Mouse (Mus musculus): ENCODE results near the gene Xcl1. TPM values are rescaled to one million over a fixed set of nuclear protein-coding genes. Genes with fewer than 3 reads are reported as not detected.

The Xcl1 gene
- polyA plus RNA-seq, 1 experiment from 2014 or later, result 0.46 TPM

GRCm38 (mm10) chr1:164896211-164897145 is 38.8 kb downstream of the Xcl1 start:
- ATAC-seq, result peak; percentile 32; the same call in 1 of the 2 replicates
- WGBS, result 39% methylated on average over 16 of the region's 16 CpGs

DNA sequence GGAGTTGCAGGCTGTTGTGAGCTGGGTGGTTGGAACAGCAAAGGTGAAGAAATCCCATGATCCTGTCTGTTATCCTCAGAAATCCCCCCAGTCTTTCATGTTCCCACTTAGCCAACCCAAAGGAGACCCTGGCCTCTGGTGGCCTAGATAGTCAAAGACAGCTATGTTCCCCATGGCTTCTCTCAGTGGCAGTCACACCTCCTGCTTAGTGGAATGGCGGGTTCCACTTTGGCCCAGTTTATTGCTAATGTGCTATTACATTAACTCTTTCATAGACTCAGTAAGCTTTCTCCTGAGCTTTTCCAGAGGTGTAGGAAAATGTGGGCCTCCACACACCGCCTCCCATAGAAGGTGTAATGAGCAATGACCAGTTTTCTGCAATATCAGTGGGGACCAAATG is 39.5 kb downstream of the Xcl1 start:
- H3K4me2 ChIP-seq (ENCODE audit: low read depth, low read length), result no peak overlapping the region
- H3K27ac ChIP-seq (ENCODE audit: low read length), result peak overlapping the region; percentile 60; the same call in 1 of the 2 replicates
- no peak overlapping the region for H3K9ac ChIP-seq (ENCODE audit: low read depth, low read length)
- H3K4me1 ChIP-seq (ENCODE audit: control insufficient read depth, insufficient read depth, low read length), result peaks cover 21% of the 10 kb centered on the region
- H3K4me3 ChIP-seq (ENCODE audit: low read length), result no peak overlapping the region
- no peaks in the 10 kb centered on the region for H3K27me3 ChIP-seq (replicated peaks; ENCODE audit: control insufficient read depth, insufficient read depth, low read length)
- no peaks in the 10 kb centered on the region for H3K9me3 ChIP-seq (ENCODE audit: control insufficient read depth, low read length)
- 0 out of 2 replicates have a peak, but pooled peaks have one; percentile 1 for ATAC-seq
- WGBS, result 61% methylated on average over 2 of the region's 2 CpGs
- H3K36me3 ChIP-seq (ENCODE audit: control insufficient read depth, insufficient read depth, low read length), result no peaks in the 10 kb centered on the region

More at GRCm38 (mm10) chr1:164896211-164897145, 38.8 kb downstream of the Xcl1 start:
- Histone ChIP-seq H3K36me3 (ENCODE audit: control insufficient read depth, insufficient read depth, low read length) (no peaks in the 10 kb centered on the region), H3K4me1 (ENCODE audit: control insufficient read depth, insufficient read depth, low read length) (peaks cover 21% of the 10 kb centered on the region), H3K27ac (ENCODE audit: low read length) (peak overlapping the region; percentile 60), H3K4me2 (ENCODE audit: low read depth, low read length) (peak overlapping the region; percentile 34), H3K9me3 (ENCODE audit: control insufficient read depth, low read length) (no peaks in the 10 kb centered on the region), H3K4me3 (ENCODE audit: low read length) (no peak overlapping the region), H3K27me3 (replicated peaks; ENCODE audit: control insufficient read depth, insufficient read depth, low read length) (no peaks in the 10 kb centered on the region), H3K9ac (ENCODE audit: low read depth, low read length) (no peak overlapping the region)

DNA sequence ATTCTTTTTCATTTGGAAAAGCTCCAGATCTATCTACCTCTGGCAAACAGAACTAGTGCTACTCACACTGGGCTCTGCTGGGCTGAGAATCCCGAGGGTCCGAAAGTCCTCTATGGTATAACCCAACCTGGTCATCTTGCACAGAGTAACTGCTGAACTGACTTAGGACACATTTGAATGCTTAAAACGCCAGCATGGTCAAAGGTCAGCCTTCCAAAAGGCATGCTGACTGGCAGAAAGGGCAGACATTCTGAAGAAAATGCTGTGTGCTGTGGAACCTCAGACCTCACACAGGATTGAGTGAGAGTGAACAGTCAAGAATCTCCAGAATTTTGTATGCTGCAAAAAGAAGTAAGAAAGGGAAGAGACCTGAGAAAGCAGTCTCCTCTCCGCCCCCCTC is 45.0 kb downstream of the Xcl1 start:
- Histone ChIP-seq H3K27ac (ENCODE audit: low read length) (peak overlapping the region; percentile 8; the same call in 1 of the 2 replicates), H3K4me3 (ENCODE audit: low read length) (no peak overlapping the region), H3K9ac (ENCODE audit: low read depth, low read length) (no peak overlapping the region), H3K4me1 (ENCODE audit: control insufficient read depth, insufficient read depth, low read length) (peaks cover 4% of the 10 kb centered on the region; the same call in 1 of the 2 replicates), H3K9me3 (ENCODE audit: control insufficient read depth, low read length) (no peaks in the 10 kb centered on the region), H3K27me3 (replicated peaks; ENCODE audit: control insufficient read depth, insufficient read depth, low read length) (no peaks in the 10 kb centered on the region), H3K4me2 (ENCODE audit: low read depth, low read length) (no peak overlapping the region), H3K36me3 (ENCODE audit: control insufficient read depth, insufficient read depth, low read length) (no peaks in the 10 kb centered on the region)
- WGBS, result 61% methylated on average over 4 of the region's 4 CpGs
- ATAC-seq, result no peak; the same call in 1 of the 2 replicates

- Histone ChIP-seq H3K4me3 (ENCODE audit: low read length) (no peak overlapping the region), H3K4me1 (ENCODE audit: control insufficient read depth, insufficient read depth, low read length) (peaks cover 4% of the 10 kb centered on the region; the same call in 1 of the 2 replicates), H3K9me3 (ENCODE audit: control insufficient read depth, low read length) (no peaks in the 10 kb centered on the region), H3K27ac (ENCODE audit: low read length) (no peak overlapping the region), H3K9ac (ENCODE audit: low read depth, low read length) (no peak overlapping the region), H3K4me2 (ENCODE audit: low read depth, low read length) (no peak overlapping the region), H3K36me3 (ENCODE audit: control insufficient read depth, insufficient read depth, low read length) (no peaks in the 10 kb centered on the region), H3K27me3 (replicated peaks; ENCODE audit: control insufficient read depth, insufficient read depth, low read length) (no peaks in the 10 kb centered on the region)
- 67% methylated on average over 6 of the region's 6 CpGs for WGBS
- no peak for ATAC-seq
These were observed 46.8 kb downstream of the Xcl1 start for GRCm38 (mm10) chr1:164888563-164888962.

- no peak for ATAC-seq
- WGBS, result 76% methylated on average over 2 of the region's 2 CpGs
- H3K27ac ChIP-seq (ENCODE audit: low read length), result no peak overlapping the region
These were observed 47.6 kb downstream of the Xcl1 start for GRCm38 (mm10) chr1:164887775-164888174.

DNA sequence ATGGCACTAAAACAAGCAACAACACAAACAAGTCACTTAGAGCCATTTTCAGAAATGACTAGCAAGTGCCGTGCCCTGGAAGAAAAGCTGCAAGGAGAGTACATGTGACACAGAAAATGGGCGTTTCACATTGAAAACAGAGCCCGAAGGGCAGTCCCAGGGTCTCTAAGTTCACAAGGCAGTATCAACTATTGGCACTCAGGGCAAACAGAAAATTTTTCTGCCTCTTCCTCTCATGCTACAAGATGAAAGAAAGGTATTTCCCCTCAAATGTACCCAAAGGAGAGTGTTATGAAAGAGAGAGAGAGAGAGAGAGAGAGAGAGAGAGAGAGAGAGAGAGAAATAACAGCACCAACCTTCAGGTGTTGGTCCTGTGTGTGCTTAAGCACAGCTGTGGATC is 53.4 kb downstream of the Xcl1 start:
- ATAC-seq, result no peak
- Histone ChIP-seq H3K9me3 (ENCODE audit: control insufficient read depth, low read length) (no peaks in the 10 kb centered on the region), H3K4me1 (ENCODE audit: control insufficient read depth, insufficient read depth, low read length) (no peaks in the 10 kb centered on the region), H3K27me3 (replicated peaks; ENCODE audit: control insufficient read depth, insufficient read depth, low read length) (no peaks in the 10 kb centered on the region), H3K27ac (ENCODE audit: low read length) (no peak overlapping the region), H3K4me2 (ENCODE audit: low read depth, low read length) (no peak overlapping the region), H3K9ac (ENCODE audit: low read depth, low read length) (no peak overlapping the region), H3K36me3 (ENCODE audit: control insufficient read depth, insufficient read depth, low read length) (no peaks in the 10 kb centered on the region), H3K4me3 (ENCODE audit: low read length) (no peak overlapping the region)
- 72% methylated on average over 3 of the region's 3 CpGs for whole genome bisulfite sequencing

More at GRCm38 (mm10) chr1:164887775-164888174, 47.6 kb downstream of the Xcl1 start:
- Histone ChIP-seq H3K9ac (ENCODE audit: low read depth, low read length) (no peak overlapping the region), H3K4me3 (ENCODE audit: low read length) (no peak overlapping the region), H3K9me3 (ENCODE audit: control insufficient read depth, low read length) (no peaks in the 10 kb centered on the region), H3K36me3 (ENCODE audit: control insufficient read depth, insufficient read depth, low read length) (no peaks in the 10 kb centered on the region), H3K27me3 (replicated peaks; ENCODE audit: control insufficient read depth, insufficient read depth, low read length) (no peaks in the 10 kb centered on the region), H3K4me2 (ENCODE audit: low read depth, low read length) (no peak overlapping the region), H3K4me1 (ENCODE audit: control insufficient read depth, insufficient read depth, low read length) (peaks cover 4% of the 10 kb centered on the region; the same call in 1 of the 2 replicates)

Other genes starting within 250 kb of the Xcl1 start
- gene Dpt, start 138.9 kb downstream of the Xcl1 start, polyA plus RNA-seq (2015; fragmentation: Nextera tagmentation; extraction: Ambion mirVana), result 16.0 and 17.0 TPM in 2 replicates
- gene Tbx19, start 225.2 kb upstream of the Xcl1 start, polyA plus RNA-seq (2015; fragmentation: Nextera tagmentation; extraction: Ambion mirVana), result not detected in 2 replicates